Mouse (Mus musculus): ENCODE measurements at regions not wholly inside any gene's neighbourhood (a gene's known extent, or its start where the extent isn't known, plus 50 kb on each side); places are given as distances from the start of the nearest gene placed in this dataset.

DNA sequence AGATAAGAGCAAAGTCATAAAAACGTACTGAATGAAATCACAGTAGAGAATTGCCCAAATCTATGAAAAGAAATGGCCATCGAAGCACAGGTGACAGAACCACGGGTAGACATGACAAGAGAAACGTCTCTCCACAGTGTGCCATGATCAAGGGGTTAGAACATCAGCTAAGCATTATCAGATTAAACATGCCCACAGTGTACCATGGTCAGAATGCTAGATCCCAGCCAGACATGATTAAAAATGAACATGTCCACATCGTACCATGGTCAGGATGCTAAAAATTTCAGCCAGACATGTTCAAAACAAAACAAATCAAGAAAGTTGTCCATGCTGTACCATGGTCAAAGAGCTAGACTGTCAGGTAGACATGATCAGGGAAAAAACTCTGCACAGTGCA is 106.8 kb downstream of the S1pr1 start:
- TF ChIP-seq GABPA (IDR thresholded peaks at IDR 0.05; ENCODE audit: insufficient replicate concordance, low read depth, low read length), result no peak
- TF ChIP-seq POLR2A (IDR thresholded peaks at IDR 0.05; ENCODE audit: low read depth, low read length), result no peak
- no peak for TF ChIP-seq BHLHE40 (IDR thresholded peaks at IDR 0.05; ENCODE audit: low read depth, low read length)
- TF ChIP-seq JUN (IDR thresholded peaks at IDR 0.05; ENCODE audit: insufficient read depth, low read depth, low read length), result no peak
- no peak for TF ChIP-seq MAX (IDR thresholded peaks at IDR 0.05; ENCODE audit: low read length)
- no peak for TF ChIP-seq USF2 (conservative IDR thresholded peaks at IDR 0.05; ENCODE audit: low read depth, low read length)
- no peak for TF ChIP-seq USF1 (IDR thresholded peaks at IDR 0.05; ENCODE audit: low read depth, low read length)
- no peak for TF ChIP-seq CTCF (conservative IDR thresholded peaks at IDR 0.05 in 1 of 2, IDR thresholded peaks at IDR 0.05 in 1 of 2; ENCODE audit: low read depth in 2 of 2, low read length in 2 of 2)

Measured in CH12.LX (cell line).